Mouse (Mus musculus) heart, postnatal 0 days (tissue): Measurements from ENCODE around the gene Gsk3a. TPM values are rescaled to one million over a fixed set of nuclear protein-coding genes. Genes with fewer than 3 reads are reported as not detected.
A peak's percentile ranks its signal among the peaks of the same experiment; 100 is the strongest.

ENCODE experiments used
- ATAC-seq: fragments of 200-750 bp; cut with Nextera tagmentation; 2 replicates; pipeline ENCODE4 v1.8.0; 2017; ENCODE audit warnings: low read depth, moderate number of reproducible peaks, moderate library complexity; ENCODE audit not compliant: insufficient read depth
- DNase-seq: peaks from one replicate; pipeline ENCODE4 v3.0.0-alpha.2; 2016; ENCODE audit warnings: low spot score
- H3K27ac ChIP-seq: fragments of 300-500 bp; sonication (generic); 2 replicates; pipeline ENCODE4 v1.5.1; 2014; ENCODE audit warnings: low read depth, mild to moderate bottlenecking
- H3K27me3 ChIP-seq: fragments of 300-500 bp; sonication (generic); 2 replicates; pipeline ENCODE4 v1.6.1; 2014; ENCODE audit warnings: low read length, mixed read lengths; ENCODE audit not compliant: control insufficient read depth, insufficient read depth
- H3K36me3 ChIP-seq: fragments of 300-500 bp; sonication (generic); replicated peaks from 2 replicates; pipeline ENCODE4 v1.6.1; 2014; ENCODE audit warnings: low read length, mixed read lengths; ENCODE audit not compliant: control insufficient read depth, insufficient read depth
- H3K4me1 ChIP-seq: fragments of 300-500 bp; sonication (generic); 2 replicates; pipeline ENCODE4 v1.6.1; 2014; ENCODE audit warnings: antibody characterized with exemption; ENCODE audit not compliant: control insufficient read depth, insufficient read depth
- H3K4me2 ChIP-seq: fragments of 300-500 bp; sonication (generic); 2 replicates; pipeline ENCODE4 v1.6.1; 2014; ENCODE audit warnings: low read depth, mild to moderate bottlenecking, low read length, moderate library complexity
- H3K4me3 ChIP-seq: fragments of 300-500 bp; sonication (generic); 2 replicates; pipeline ENCODE4 v1.5.1; 2014; ENCODE audit warnings: low read depth, low read length
- H3K9ac ChIP-seq: fragments of 300-500 bp; sonication (generic); replicated peaks from 2 replicates; pipeline ENCODE4 v1.6.1; 2014; ENCODE audit warnings: low read depth, low read length, mixed read lengths
- H3K9me3 ChIP-seq: fragments of 300-500 bp; sonication (generic); replicated peaks from 2 replicates; pipeline ENCODE4 v1.6.1; 2016; ENCODE audit warnings: low read length; ENCODE audit not compliant: control insufficient read depth
- CTCF ChIP-seq: IDR thresholded peaks from 2 replicates; pipeline ENCODE4 v1.5.1; 2016; ENCODE audit warnings: antibody characterized with exemption, control low read depth, low read depth
- EP300 ChIP-seq: IDR thresholded peaks from 2 replicates; pipeline ENCODE4 v1.6.1; 2016; ENCODE audit warnings: antibody characterized with exemption, low read depth
- WGBS: fragments of 180-500 bp; shearing (Covaris S2); extraction: QIAGEN DNeasy Blood & Tissue Kit; methylation state at CpG from one replicate; pipeline ENCODE4 v1.1.7; 2014; 5-methylcytosine and 5-hydroxymethylcytosine counted together
- polyA plus RNA-seq: library from polyadenylated mRNA; unstranded; fragments of >200 nt; fragmentation: Nextera tagmentation; extraction: Ambion mirVana; gene quantifications from 2 replicates; pipeline ENCODE4 v1.2.1, GENCODE M21; 2015
- total RNA-seq: library from RNA; depleted of rRNA; stranded (reverse); fragments of >200 nt; gene quantifications from 2 replicates; pipeline ENCODE4 v1.2.3, GENCODE M21; 2014; ENCODE audit warnings: low replicate concordance

Gene Gsk3a
- total and polyA plus RNA-seq, 2 experiments from 2014 or later: 5.3 to 64.7 TPM

DNA sequence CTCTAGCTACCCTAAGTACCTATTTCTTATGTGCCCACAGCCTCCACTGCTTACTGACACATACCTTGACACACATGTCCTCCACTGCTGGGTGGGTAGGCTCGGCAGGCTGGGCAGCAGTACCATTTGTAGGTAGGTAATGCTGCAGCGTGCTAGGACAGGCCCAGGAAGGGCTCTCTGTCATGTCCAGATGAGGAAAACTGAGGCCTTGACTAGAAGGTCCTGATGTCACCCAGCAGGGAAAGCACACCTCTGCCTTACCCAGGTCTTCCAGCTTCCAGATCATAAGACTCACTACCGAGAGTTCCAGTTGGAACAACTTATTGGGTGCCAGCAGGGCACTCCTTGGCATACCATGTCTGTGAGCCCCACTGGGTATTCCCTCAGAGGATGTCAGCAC is 37.3 kb upstream of the Gsk3a start:
- WGBS: 78% methylated on average over 3 of the region's 3 CpGs
- Histone ChIP-seq H3K4me1 (peaks cover 33% of the 10 kb centered on the region), H3K9me3 (no peaks in the 10 kb centered on the region), H3K27ac (peak overlapping the region; percentile 99), H3K4me3 (no peak overlapping the region), H3K27me3 (no peaks in the 10 kb centered on the region), H3K4me2 (no peak overlapping the region), H3K36me3 (peaks cover 25% of the 10 kb centered on the region), H3K9ac (no peak overlapping the region)
- DNase-seq: no peak
- ATAC-seq: no peak
- TF ChIP-seq EP300: no peak

DNA sequence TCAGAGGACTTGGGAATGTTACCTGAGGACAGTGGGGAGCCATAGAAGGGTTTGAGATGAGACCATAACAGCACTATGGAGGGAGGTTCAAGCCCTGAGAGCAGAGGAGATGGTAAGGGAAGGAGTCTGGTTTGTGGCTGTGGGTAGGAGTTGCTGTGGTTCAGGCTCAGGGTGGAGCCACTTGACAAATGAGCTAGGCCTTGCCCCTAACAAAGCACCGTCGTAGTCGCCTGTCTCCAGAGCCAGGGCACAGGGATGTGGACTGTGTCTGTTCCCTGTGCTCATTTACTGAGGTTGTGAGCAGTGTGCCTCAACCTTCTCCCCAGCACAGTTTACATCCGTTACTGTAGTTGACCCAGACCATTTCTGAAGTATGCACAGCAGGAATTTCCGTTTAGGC is 36.9 kb upstream of the Gsk3a start:
- no peak overlapping the region for H3K4me2 ChIP-seq
- WGBS: 53% methylated on average over 5 of the region's 5 CpGs
- H3K9me3 ChIP-seq: no peaks in the 10 kb centered on the region
- ATAC-seq (no peak), DNase-seq (no peak)
- peaks cover 33% of the 10 kb centered on the region for H3K4me1 ChIP-seq
- no peaks in the 10 kb centered on the region for H3K27me3 ChIP-seq
- H3K36me3 ChIP-seq: peaks cover 25% of the 10 kb centered on the region
- H3K9ac ChIP-seq: no peak overlapping the region
- no peak overlapping the region for H3K4me3 ChIP-seq
- TF ChIP-seq CTCF (no peak), EP300 (no peak)
- peak overlapping the region; percentile 99 for H3K27ac ChIP-seq

DNA sequence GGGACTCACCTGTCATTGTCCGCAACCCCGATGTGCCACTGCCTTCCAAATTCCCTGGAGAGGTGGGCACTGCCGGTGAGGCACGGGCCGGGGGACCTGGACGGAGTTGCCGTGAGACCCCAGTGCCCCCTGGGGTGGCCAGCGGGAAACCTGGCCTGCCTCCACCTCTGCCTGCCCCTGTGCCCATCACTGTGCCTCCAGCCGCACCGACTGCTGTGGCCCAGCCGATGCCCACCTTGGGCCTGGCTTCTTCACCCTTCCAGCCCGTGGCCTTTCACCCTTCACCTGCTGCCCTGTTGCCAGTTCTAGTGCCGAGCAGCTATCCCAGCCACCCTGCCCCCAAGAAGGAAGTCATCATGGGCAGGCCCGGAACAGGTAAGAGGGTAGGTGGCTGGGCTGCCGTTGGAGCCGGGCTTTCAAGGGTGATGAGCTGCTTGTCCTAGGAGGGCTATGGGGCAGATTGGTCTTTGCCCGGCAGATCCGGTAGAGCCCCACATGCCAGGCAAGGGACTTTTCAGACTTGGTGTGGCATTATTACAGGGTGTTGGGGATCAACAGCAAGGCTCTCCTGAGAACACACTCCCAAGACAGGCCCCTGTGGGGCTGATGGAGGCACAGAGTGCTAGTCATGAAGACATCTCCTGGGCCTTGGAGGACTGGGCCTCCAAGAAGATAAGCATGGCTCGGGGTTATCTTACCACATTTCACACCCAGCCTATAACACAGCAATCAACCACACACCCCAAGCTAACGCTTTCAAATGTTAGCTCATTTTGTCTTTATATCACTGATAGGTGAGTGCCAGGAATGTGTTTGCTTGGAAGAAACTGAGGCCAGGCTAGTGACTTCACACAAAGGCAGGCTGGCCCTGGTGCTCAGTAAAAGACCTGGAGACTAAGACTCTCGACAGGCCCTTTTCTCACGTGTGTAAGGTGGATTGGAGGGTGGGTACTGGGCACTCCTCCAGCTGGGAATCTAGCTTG is 35.9 kb upstream of the Gsk3a start:
- no peaks in the 10 kb centered on the region for H3K27me3 ChIP-seq
- DNase-seq: no peak
- no peaks in the 10 kb centered on the region for H3K9me3 ChIP-seq
- H3K4me3 ChIP-seq: no peak overlapping the region
- H3K4me2 ChIP-seq: no peak overlapping the region
- no peak overlapping the region for H3K27ac ChIP-seq
- TF ChIP-seq CTCF: no peak
- no peak for TF ChIP-seq EP300
- peaks cover 25% of the 10 kb centered on the region for H3K36me3 ChIP-seq
- no peak overlapping the region for H3K9ac ChIP-seq
- peaks cover 43% of the 10 kb centered on the region for H3K4me1 ChIP-seq
- 79% methylated on average over 22 of the region's 22 CpGs for whole genome bisulfite sequencing
- ATAC-seq: no peak

DNA sequence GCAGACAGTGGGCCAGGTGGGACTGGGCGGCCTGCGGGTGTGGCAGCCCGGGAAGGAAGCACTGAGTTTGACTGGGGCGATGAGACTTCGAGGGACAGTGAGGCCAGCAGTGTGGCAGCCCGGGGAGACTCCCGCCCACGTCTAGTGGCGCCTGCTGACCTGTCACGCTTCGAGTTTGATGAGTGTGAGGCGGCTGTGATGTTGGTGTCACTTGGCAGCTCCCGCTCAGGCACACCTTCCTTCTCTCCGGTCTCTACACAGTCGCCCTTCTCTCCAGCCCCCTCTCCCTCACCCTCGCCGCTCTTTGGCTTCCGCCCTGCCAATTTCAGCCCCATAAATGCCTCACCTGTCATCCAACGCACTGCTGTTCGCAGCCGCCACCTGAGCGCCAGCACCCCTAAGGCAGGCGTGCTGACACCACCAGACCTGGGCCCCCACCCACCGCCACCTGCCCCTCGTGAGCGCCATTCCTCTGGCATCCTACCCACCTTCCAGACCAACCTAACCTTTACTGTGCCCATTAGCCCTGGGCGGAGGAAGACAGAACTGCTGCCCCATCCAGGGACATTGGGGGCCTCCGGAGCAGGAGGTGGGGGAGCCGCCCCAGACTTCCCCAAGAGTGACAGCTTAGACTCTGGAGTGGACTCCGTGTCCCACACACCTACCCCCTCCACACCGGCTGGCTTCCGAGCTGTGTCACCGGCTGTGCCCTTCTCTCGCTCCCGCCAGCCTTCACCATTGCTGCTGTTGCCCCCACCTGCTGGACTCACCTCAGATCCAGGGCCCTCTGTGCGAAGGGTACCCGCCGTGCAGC is 35.0 kb upstream of the Gsk3a start:
- no peaks in the 10 kb centered on the region for H3K27me3 ChIP-seq
- H3K9ac ChIP-seq: no peak overlapping the region
- no peak overlapping the region for H3K4me2 ChIP-seq
- DNase-seq (no peak), ATAC-seq (no peak)
- H3K4me3 ChIP-seq: no peak overlapping the region
- 81% methylated on average over 38 of the region's 38 CpGs for WGBS
- H3K36me3 ChIP-seq: peaks cover 25% of the 10 kb centered on the region
- TF ChIP-seq EP300: no peak
- TF ChIP-seq CTCF: no peak
- H3K4me1 ChIP-seq: peaks cover 40% of the 10 kb centered on the region
- H3K27ac ChIP-seq: no peak overlapping the region
- H3K9me3 ChIP-seq: no peaks in the 10 kb centered on the region

DNA sequence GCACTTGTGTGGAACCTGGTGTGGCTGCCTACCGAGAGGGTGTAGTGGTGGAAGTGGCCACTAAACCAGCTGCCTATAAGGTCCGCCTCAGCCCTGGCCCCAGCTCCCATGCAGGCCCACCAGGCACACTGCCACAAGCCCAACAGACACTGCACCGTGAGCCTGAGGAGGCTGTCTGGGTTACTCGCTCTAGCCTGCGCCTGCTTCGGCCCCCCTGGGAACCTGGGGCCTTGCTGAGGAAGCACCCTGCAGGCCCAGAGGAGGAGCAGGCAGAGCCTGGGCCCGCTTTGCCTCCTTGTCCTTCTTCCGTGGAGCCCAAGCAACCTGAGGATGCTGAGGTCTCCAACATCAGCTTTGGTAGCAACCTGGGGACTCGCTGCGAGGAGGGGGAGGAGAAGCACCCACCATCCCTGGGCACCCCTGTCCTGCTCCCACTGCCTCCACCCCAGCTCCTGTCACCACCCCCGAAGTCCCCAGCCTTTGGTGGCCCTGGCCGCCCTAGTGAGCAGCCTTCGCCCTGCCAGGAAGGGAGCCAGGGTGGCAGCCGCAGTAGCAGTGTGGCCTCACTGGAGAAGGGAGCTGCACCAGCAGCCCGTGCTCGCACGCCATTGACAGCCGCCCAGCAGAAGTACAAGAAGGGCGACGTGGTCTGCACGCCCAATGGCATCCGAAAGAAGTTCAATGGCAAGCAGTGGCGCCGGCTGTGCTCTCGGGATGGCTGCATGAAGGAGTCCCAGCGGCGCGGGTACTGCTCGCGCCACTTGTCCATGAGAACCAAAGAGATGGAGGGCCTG is 34.2 kb upstream of the Gsk3a start:
- TF ChIP-seq EP300: no peak
- TF ChIP-seq CTCF: no peak
- DNase-seq: no peak
- H3K4me1 ChIP-seq: peaks cover 39% of the 10 kb centered on the region
- WGBS: 85% methylated on average over 29 of the region's 30 CpGs
- H3K4me2 ChIP-seq: no peak overlapping the region
- no peak overlapping the region for H3K4me3 ChIP-seq
- ATAC-seq: no peak
- no peak overlapping the region for H3K27ac ChIP-seq
- H3K9ac ChIP-seq: no peak overlapping the region
- no peaks in the 10 kb centered on the region for H3K27me3 ChIP-seq
- H3K9me3 ChIP-seq: no peaks in the 10 kb centered on the region
- H3K36me3 ChIP-seq: peaks cover 25% of the 10 kb centered on the region
